Mouse (Mus musculus): ENCODE data around the gene Nobox.

Gene Nobox

GRCm38 (mm10) chr6:43309454-43309853 is at the start of gene Nobox:
Gene Nobox (minus strand): TSS chr6:43309554.
- no peak for DNase-seq (ENCODE audit: low spot score)

- no peak for DNase-seq (ENCODE audit: low spot score)
Measured at GRCm38 (mm10) chr6:43354562-43355241, 45.3 kb upstream of the Nobox start.

GRCm38 (mm10) chr6:43353446-43353845 is 44.1 kb upstream of the Nobox start:
- DNase-seq (ENCODE audit: low spot score), result no peak

- no peak for DNase-seq (ENCODE audit: low spot score)
Measured at GRCm38 (mm10) chr6:43349083-43349482, 39.7 kb upstream of the Nobox start.

- DNase-seq (ENCODE audit: low spot score), result no peak
Measured at GRCm38 (mm10) chr6:43347637-43348036, 38.3 kb upstream of the Nobox start.

- DNase-seq (ENCODE audit: low spot score), result no peak
Measured at GRCm38 (mm10) chr6:43343006-43343405, 33.7 kb upstream of the Nobox start.

- no peak for DNase-seq (ENCODE audit: low spot score)
Measured at GRCm38 (mm10) chr6:43342386-43342785, 33.0 kb upstream of the Nobox start.

GRCm38 (mm10) chr6:43338804-43339203 is 29.4 kb upstream of the Nobox start:
- no peak for DNase-seq (ENCODE audit: low spot score)

GRCm38 (mm10) chr6:43337491-43337961 is 28.2 kb upstream of the Nobox start:
- no peak for DNase-seq (ENCODE audit: low spot score)

GRCm38 (mm10) chr6:43335619-43336234 is 26.4 kb upstream of the Nobox start:
- no peak for DNase-seq (ENCODE audit: low spot score)

GRCm38 (mm10) chr6:43333479-43333878 is 24.1 kb upstream of the Nobox start:
- no peak for DNase-seq (ENCODE audit: low spot score)

GRCm38 (mm10) chr6:43312961-43313656 is 3.8 kb upstream of the Nobox start:
- no peak for DNase-seq (ENCODE audit: low spot score)

GRCm38 (mm10) chr6:43312546-43312945 is 3.2 kb upstream of the Nobox start:
- DNase-seq (ENCODE audit: low spot score), result no peak

- DNase-seq (ENCODE audit: low spot score), result no peak
Measured at GRCm38 (mm10) chr6:43310071-43310470, 717 bp upstream of the Nobox start.

GRCm38 (mm10) chr6:43297508-43297850 is 11.9 kb downstream of the Nobox start:
- DNase-seq (ENCODE audit: low spot score), result peak; percentile 18

GRCm38 (mm10) chr6:43296798-43297507 is 12.4 kb downstream of the Nobox start:
- DNase-seq (ENCODE audit: low spot score), result peak; percentile 79

- no peak for DNase-seq (ENCODE audit: low spot score)
Measured at GRCm38 (mm10) chr6:43295908-43296307, 13.4 kb downstream of the Nobox start.

GRCm38 (mm10) chr6:43293175-43293574 is 16.2 kb downstream of the Nobox start:
- no peak for DNase-seq (ENCODE audit: low spot score)

GRCm38 (mm10) chr6:43292471-43293076 is 16.8 kb downstream of the Nobox start:
- DNase-seq (ENCODE audit: low spot score), result no peak

GRCm38 (mm10) chr6:43292041-43292440 is 17.3 kb downstream of the Nobox start:
- DNase-seq (ENCODE audit: low spot score), result no peak

GRCm38 (mm10) chr6:43280481-43280880 is 28.9 kb downstream of the Nobox start:
- DNase-seq (ENCODE audit: low spot score), result no peak

- DNase-seq (ENCODE audit: low spot score), result peak; percentile 31
Measured at GRCm38 (mm10) chr6:43278247-43278646, 31.1 kb downstream of the Nobox start.
